Mouse (Mus musculus) fat pad, adult 2 months (tissue): ENCODE data around the gene Ncor2.

ENCODE experiments used
- DNase-seq: peaks from one replicate; pipeline ENCODE4 v3.0.0-alpha.2; 2011; ENCODE audit warnings: low read depth, low spot score; ENCODE audit errors: extremely low read depth

The Ncor2 gene

GRCm38 (mm10) chr5:125172831-125173615, 6.0 kb downstream of the Ncor2 start:
- DNase-seq: no peak

- DNase-seq: no peak
Measured at GRCm38 (mm10) chr5:125171259-125171658, 7.8 kb downstream of the Ncor2 start.

GRCm38 (mm10) chr5:125170107-125170842, 8.7 kb downstream of the Ncor2 start:
- no peak for DNase-seq

- DNase-seq: peak; percentile 58
Measured at GRCm38 (mm10) chr5:125168101-125168500, 10.9 kb downstream of the Ncor2 start.

GRCm38 (mm10) chr5:125167524-125167923, 11.5 kb downstream of the Ncor2 start:
- DNase-seq: no peak

- no peak for DNase-seq
Measured at GRCm38 (mm10) chr5:125165993-125166392, 13.0 kb downstream of the Ncor2 start.

- no peak for DNase-seq
Measured at GRCm38 (mm10) chr5:125164465-125165167, 14.4 kb downstream of the Ncor2 start.

- DNase-seq: no peak
Measured at GRCm38 (mm10) chr5:125163441-125164050, 15.5 kb downstream of the Ncor2 start.

GRCm38 (mm10) chr5:125162461-125162860, 16.6 kb downstream of the Ncor2 start:
- DNase-seq: no peak

- no peak for DNase-seq
Measured at GRCm38 (mm10) chr5:125159804-125160405, 19.1 kb downstream of the Ncor2 start.

GRCm38 (mm10) chr5:125159293-125159692, 19.7 kb downstream of the Ncor2 start:
- no peak for DNase-seq

- no peak for DNase-seq
Measured at GRCm38 (mm10) chr5:125158232-125158961, 20.6 kb downstream of the Ncor2 start.

- DNase-seq: no peak
Measured at GRCm38 (mm10) chr5:125157375-125158033, 21.5 kb downstream of the Ncor2 start.

GRCm38 (mm10) chr5:125156418-125157205, 22.4 kb downstream of the Ncor2 start:
- no peak for DNase-seq

- DNase-seq: no peak
Measured at GRCm38 (mm10) chr5:125155451-125155850, 23.6 kb downstream of the Ncor2 start.

GRCm38 (mm10) chr5:125154989-125155388, 24.0 kb downstream of the Ncor2 start:
- peak; percentile 95 for DNase-seq

- no peak for DNase-seq
Measured at GRCm38 (mm10) chr5:125154178-125154577, 24.8 kb downstream of the Ncor2 start.

- no peak for DNase-seq
Measured at GRCm38 (mm10) chr5:125153201-125153816, 25.7 kb downstream of the Ncor2 start.
